Mouse (Mus musculus) CH12.LX (cell line): ENCODE data around the gene Reck. TPM values are rescaled to one million over a fixed set of nuclear protein-coding genes. Genes with fewer than 3 reads are reported as not detected.

Experiments
- DNase-seq: peaks from one replicate; pipeline ENCODE4 v3.0.0-alpha.2; 2013; ENCODE audit errors: extremely low read depth
- H3K27ac ChIP-seq: 2 replicates; pipeline ENCODE4 v1.5.1; 2012; ENCODE audit warnings: low read depth, mild to moderate bottlenecking, control low read depth, moderate library complexity; ENCODE audit not compliant: insufficient read depth
- H3K27me3 ChIP-seq: replicated peaks from 2 replicates; pipeline ENCODE3; 2012; ENCODE audit warnings: inconsistent platforms
- H3K36me3 ChIP-seq, 2 experiments: replicated peaks in 1 of 2; 2 replicates each; pipeline versions ENCODE3 to v1.6.1; 2012; ENCODE audit warnings: inconsistent platforms in 1 of 2, low read length in 1 of 2, mild to moderate bottlenecking in 1 of 2, mixed read lengths in 1 of 2, moderate library complexity in 1 of 2; ENCODE audit not compliant: control insufficient read depth in 1 of 2, insufficient read depth in 1 of 2
- H3K4me1 ChIP-seq, 2 experiments: 2 replicates each; pipeline ENCODE4 v1.6.1; 2012; ENCODE audit warnings: inconsistent platforms in 1 of 2, moderate library complexity in 1 of 2; ENCODE audit not compliant: insufficient read depth in 2 of 2, control insufficient read depth in 1 of 2
- H3K4me2 ChIP-seq: 2 replicates; pipeline ENCODE4 v1.6.1; 2012; ENCODE audit warnings: low read depth, mild to moderate bottlenecking, control low read depth; ENCODE audit not compliant: poor library complexity, insufficient read depth, severe bottlenecking
- H3K4me3 ChIP-seq, 3 experiments: fragments of 150-350 bp in 1 of 3; sonication (generic) in 1 of 3; replicated peaks in 1 of 3; 2 replicates each; pipeline versions ENCODE3 to v1.5.1; 2011 to 2012; ENCODE audit warnings: low read depth in 2 of 3, low read length in 2 of 3, mild to moderate bottlenecking in 2 of 3, moderate library complexity in 2 of 3, control low read depth in 1 of 3, improper control_type of control experiment in 1 of 3, inconsistent platforms in 1 of 3, mixed read lengths in 1 of 3; ENCODE audit not compliant: poor library complexity in 1 of 3
- H3K79me2 ChIP-seq: replicated peaks from 2 replicates; pipeline ENCODE4 v1.6.1; 2012; ENCODE audit warnings: mild to moderate bottlenecking, moderate library complexity; ENCODE audit not compliant: control insufficient read depth, poor library complexity, insufficient read depth, severe bottlenecking; ENCODE audit errors: extremely low read depth
- H3K9ac ChIP-seq: 2 replicates; pipeline ENCODE4 v1.6.1; 2012; ENCODE audit warnings: low read depth, mild to moderate bottlenecking, control low read depth, moderate library complexity; ENCODE audit not compliant: insufficient read depth
- H3K9me3 ChIP-seq: replicated peaks from 2 replicates; pipeline ENCODE3; 2012; ENCODE audit warnings: low read length, inconsistent platforms, mixed read lengths
- BHLHE40 ChIP-seq: IDR thresholded peaks from 2 replicates; pipeline ENCODE4 v1.6.1; 2011; ENCODE audit warnings: mild to moderate bottlenecking, low read depth, low read length, improper control_type of control experiment
- CHD1 ChIP-seq: IDR thresholded peaks from 2 replicates; pipeline ENCODE4 v1.6.1; 2012; ENCODE audit warnings: low read depth, low read length, improper control_type of control experiment, inconsistent platforms
- CHD2 ChIP-seq: IDR thresholded peaks from 2 replicates; pipeline ENCODE4 v1.6.1; 2011; ENCODE audit warnings: low read length, improper control_type of control experiment
- CTCF ChIP-seq, 2 experiments: IDR thresholded peaks in 1 of 2; conservative IDR thresholded peaks in 1 of 2; 2 replicates each; pipeline ENCODE4 v1.5.1; 2011 to 2012; ENCODE audit warnings: low read depth in 2 of 2, low read length in 2 of 2, improper control_type of control experiment in 1 of 2, inconsistent platforms in 1 of 2, mild to moderate bottlenecking in 1 of 2, moderate library complexity in 1 of 2
- ELF1 ChIP-seq: IDR thresholded peaks from 2 replicates; pipeline ENCODE4 v1.6.1; 2014; ENCODE audit warnings: low read depth, mild to moderate bottlenecking, inconsistent platforms, low read length, improper control_type of control experiment
- EP300 ChIP-seq: IDR thresholded peaks from 2 replicates; pipeline ENCODE4 v1.6.1; 2011; ENCODE audit warnings: low read length, improper control_type of control experiment
- ETS1 ChIP-seq: conservative IDR thresholded peaks from 2 replicates; pipeline ENCODE4 v1.6.1; 2012; ENCODE audit warnings: low read depth, mild to moderate bottlenecking, inconsistent platforms, low read length, improper control_type of control experiment, moderate library complexity
- JUN ChIP-seq: IDR thresholded peaks from 2 replicates; pipeline ENCODE4 v1.6.1; 2011; ENCODE audit warnings: low read depth, mild to moderate bottlenecking, low read length, improper control_type of control experiment, moderate library complexity; ENCODE audit not compliant: insufficient read depth
- MAFK ChIP-seq: IDR thresholded peaks from 2 replicates; pipeline ENCODE4 v1.6.1; 2011; ENCODE audit warnings: low read length, improper control_type of control experiment; ENCODE audit not compliant: insufficient replicate concordance
- MAZ ChIP-seq: IDR thresholded peaks from 2 replicates; pipeline ENCODE4 v1.6.1; 2012; ENCODE audit warnings: low read depth, mild to moderate bottlenecking, inconsistent platforms, low read length, improper control_type of control experiment, moderate library complexity
- NELFE ChIP-seq: IDR thresholded peaks from 2 replicates; pipeline ENCODE4 v1.6.1; 2011; ENCODE audit warnings: low read depth, low read length, improper control_type of control experiment
- POLR2AphosphoS2 ChIP-seq: IDR thresholded peaks from 2 replicates; pipeline ENCODE4 v1.6.1; 2011; ENCODE audit warnings: low read depth, low read length, improper control_type of control experiment
- SIN3A ChIP-seq: IDR thresholded peaks from 2 replicates; pipeline ENCODE4 v1.6.1; 2012; ENCODE audit warnings: low read length, improper control_type of control experiment, inconsistent platforms
- USF1 ChIP-seq: IDR thresholded peaks from 2 replicates; pipeline ENCODE4 v1.6.1; 2014; ENCODE audit warnings: low read depth, mild to moderate bottlenecking, inconsistent platforms, low read length, improper control_type of control experiment
- USF2 ChIP-seq: conservative IDR thresholded peaks from 2 replicates; pipeline ENCODE4 v1.6.1; 2011; ENCODE audit warnings: low read depth, low read length, improper control_type of control experiment
- ZC3H11A ChIP-seq: IDR thresholded peaks from 2 replicates; pipeline ENCODE4 v1.6.1; 2012; ENCODE audit warnings: low read depth, mild to moderate bottlenecking, inconsistent platforms, low read length, improper control_type of control experiment
- ZKSCAN1 ChIP-seq: IDR thresholded peaks from 2 replicates; pipeline ENCODE4 v1.6.1; 2012; ENCODE audit warnings: low read depth, inconsistent platforms, low read length, improper control_type of control experiment, borderline replicate concordance
- ZMIZ1 ChIP-seq: IDR thresholded peaks from 2 replicates; pipeline ENCODE4 v1.6.1; 2012; ENCODE audit warnings: low read depth, mild to moderate bottlenecking, inconsistent platforms, low read length, improper control_type of control experiment
- ZNF384 ChIP-seq: IDR thresholded peaks from 2 replicates; pipeline ENCODE4 v1.6.1; 2012; ENCODE audit warnings: low read depth, low read length, improper control_type of control experiment, inconsistent platforms
- dilution Hi-C: fragments of 300-500 bp; cut with MboI; formaldehyde crosslinking; loops from 2 replicates; pipeline ENCODE4 v1.14.3; 2020; ENCODE audit warnings: low sequenced_read_pairs; ENCODE audit not compliant: extremely low pct_unique_long_range_greater_than_20kb, extremely low pct_ligation_motif_present
- in situ Hi-C: fragments of 300-500 bp; cut with MboI; formaldehyde crosslinking; loops from 3 replicates; pipeline ENCODE4 v1.14.3; 2019; ENCODE audit warnings: low sequenced_read_pairs, low pct_ligation_motif_present, low pct_unique_long_range_greater_than_20kb, mixed read lengths
- polyA plus RNA-seq: library from polyadenylated mRNA; unstranded; fragments of >175 nt; gene quantifications from 2 replicates; pipeline ENCODE4 v1.2.1, GENCODE M21; 2012; ENCODE audit warnings: low read depth; ENCODE audit not compliant: insufficient read length
- total RNA-seq, 2 experiments: library from RNA; depleted of rRNA; stranded (reverse); fragments of 300-350 nt in 1 of 2; fragments of >200 nt in 1 of 2; gene quantifications; 2 replicates each; pipeline ENCODE4 v1.2.3; 2012 to 2014

Reck gene
- total and polyA plus RNA-seq, 3 experiments, result 0.44 to 1.8 (median 0.68) TPM

- TF ChIP-seq NELFE (0 out of 2 replicates have a peak, but pooled peaks have one; percentile 40), MAFK (no peak), USF2 (no peak; the same call in 1 of the 2 replicates), ETS1 (peak; percentile 31), ZC3H11A (no peak), ZMIZ1 (peak; percentile 64; the same call in 1 of the 2 replicates), CHD2 (0 out of 2 replicates have a peak, but pooled peaks have one; percentile 22), MAZ (peak; percentile 74), USF1 (no peak), POLR2AphosphoS2 (no peak; the same call in 1 of the 2 replicates), EP300 (peak; percentile 49; the same call in 1 of the 2 replicates), CTCF (conservative IDR thresholded peaks at IDR 0.05 in 1 of 2, IDR thresholded peaks at IDR 0.05 in 1 of 2; ENCODE audit: low read depth in 2 of 2, low read length in 2 of 2) (no peak), BHLHE40 (peak; percentile 36; the same call in 1 of the 2 replicates), ZKSCAN1 (no peak), JUN (no peak)
Observed at GRCm38 (mm10) chr4:43959523-43960179, 84.3 kb downstream of the Reck start (continued).

GRCm38 (mm10) chr4:43960207-43960606 is 84.9 kb downstream of the Reck start:
- H3K4me3 ChIP-seq, result peak overlapping the region; percentile 48 to 91 (median 69)
- TF ChIP-seq ZNF384, result no peak
- TF ChIP-seq MAZ, result no peak
- no peak for TF ChIP-seq SIN3A
- no peak for TF ChIP-seq CHD1
- TF ChIP-seq, all 38 proteins: peak for 0
- H3K36me3 ChIP-seq, result peaks cover 0 to 29% of the 10 kb centered on the region in 2 experiments
- H3K4me1 ChIP-seq, result peaks cover 11 to 64% of the 10 kb centered on the region in 2 experiments
- H3K4me2 ChIP-seq, result peak overlapping the region; percentile 100
- no peak for DNase-seq
- H3K79me2 ChIP-seq, result peaks cover 16% of the 10 kb centered on the region
- H3K27ac ChIP-seq, result no peak overlapping the region
- no peaks in the 10 kb centered on the region for H3K9me3 ChIP-seq
- H3K27me3 ChIP-seq, result no peaks in the 10 kb centered on the region
- dilution Hi-C loops, result no loop called here
- in situ Hi-C loops, result no loop called here
- H3K9ac ChIP-seq, result peak overlapping the region; percentile 68

GRCm38 (mm10) chr4:43964326-43964833 is 89.0 kb downstream of the Reck start:
- DNase-seq, result no peak
- no peak for TF ChIP-seq USF2
- TF ChIP-seq CHD2, result peak; percentile 28; the same call in 1 of the 2 replicates
- 0 out of 2 replicates have a peak, but pooled peaks have one; percentile 13 for TF ChIP-seq ELF1
- in situ Hi-C loops (no loop called here), dilution Hi-C loops (no loop called here)
- Histone ChIP-seq H3K4me2 (peak overlapping the region; percentile 45), H3K9ac (no peak overlapping the region), H3K4me1 (peaks cover 36 to 87% of the 10 kb centered on the region in 2 experiments), H3K9me3 (no peaks in the 10 kb centered on the region), H3K27me3 (no peaks in the 10 kb centered on the region), H3K4me3 (no peak overlapping the region), H3K27ac (no peak overlapping the region), H3K36me3 (peaks cover 5 to 54% of the 10 kb centered on the region in 2 experiments), H3K79me2 (peaks cover 9% of the 10 kb centered on the region)
